11 mouse cellular contexts compared by ENCODE assay signal in genomic region chr19:41999688-42000283, GRCm38 (mm10). TPM values are rescaled to one million over a fixed set of nuclear protein-coding genes. Genes with fewer than 3 reads are reported as not detected.
DNase-seq lines count a peak whose midpoint lies in the region; ATAC-seq and TF ChIP-seq lines count a peak whose summit lies in the region.
"Had no signal": no experiment of that assay in that cellular context is flagged by ENCODE, and none has a peak within 500 bp of the region (broad histone marks: within the 10 kb centered on the region; RNA-seq: fewer than 3 reads in every experiment).

No protein-coding gene starts in this region.

- DNase-seq in hindbrain, embryonic 14.5 days (ENCODE audit: low spot score): no peak
- peak; percentile 47 for DNase-seq in lung, postnatal 0 days (ENCODE audit: low spot score)
- no peak for DNase-seq in lung, postnatal 14 days
- DNase-seq in stomach, postnatal 0 days (ENCODE audit: low spot score): no peak
- DNase-seq in MN1 (ENCODE audit: low spot score): no peak
- no peak for DNase-seq in layer of hippocampus, adult 11-12 months (ENCODE audit: low spot score)

- no peaks in the 10 kb centered on the region for H3K36me3 ChIP-seq in hindbrain, embryonic 12.5 days
- H3K36me3 ChIP-seq in hindbrain, embryonic 14.5 days (replicated peaks; ENCODE audit: control insufficient read depth, insufficient read depth): no peaks in the 10 kb centered on the region
- H3K36me3 ChIP-seq in lung, postnatal 0 days (ENCODE audit: insufficient read depth, low read length): no peaks in the 10 kb centered on the region
- H3K36me3 ChIP-seq in limb, embryonic 15.5 days: no peaks in the 10 kb centered on the region
- H3K36me3 ChIP-seq in stomach, postnatal 0 days (ENCODE audit: control insufficient read depth, insufficient read depth, low read length): no peaks in the 10 kb centered on the region
- H3K36me3 ChIP-seq: hindbrain, embryonic 13.5 days had no signal

- TF ChIP-seq EP300 in lung, postnatal 0 days (IDR thresholded peaks at IDR 0.05): no peak
- no peak for TF ChIP-seq EP300 in stomach, postnatal 0 days (optimal IDR thresholded peaks at IDR 0.05)

- peak overlapping the region; percentile 44; the same call in 1 of the 2 replicates for H3K27ac ChIP-seq in hindbrain, embryonic 12.5 days
- H3K27ac ChIP-seq in hindbrain, embryonic 14.5 days: no peak overlapping the region; the same call in 1 of the 2 replicates
- peak overlapping the region; percentile 80 for H3K27ac ChIP-seq in lung, postnatal 0 days (ENCODE audit: low read length)
- H3K27ac ChIP-seq in limb, embryonic 15.5 days: peak overlapping the region; percentile 85
- peak overlapping the region; percentile 81 for H3K27ac ChIP-seq in stomach, postnatal 0 days (replicated peaks)
- H3K27ac ChIP-seq: hindbrain, embryonic 13.5 days had no signal

- H3K27me3 ChIP-seq in hindbrain, embryonic 12.5 days: no peaks in the 10 kb centered on the region
- H3K27me3 ChIP-seq in hindbrain, embryonic 14.5 days (ENCODE audit: control insufficient read depth, insufficient read depth, low read length): no peaks in the 10 kb centered on the region
- H3K27me3 ChIP-seq in lung, postnatal 0 days (replicated peaks; ENCODE audit: insufficient read depth, low read length): no peaks in the 10 kb centered on the region
- H3K27me3 ChIP-seq in limb, embryonic 15.5 days: no peaks in the 10 kb centered on the region
- no peaks in the 10 kb centered on the region for H3K27me3 ChIP-seq in stomach, postnatal 0 days (ENCODE audit: control insufficient read depth, insufficient read depth, low read length)
- H3K27me3 ChIP-seq: CH12.LX; hindbrain, embryonic 13.5 days had no signal

- peaks cover 18% of the 10 kb centered on the region for H3K4me1 ChIP-seq in hindbrain, embryonic 12.5 days
- H3K4me1 ChIP-seq in hindbrain, embryonic 14.5 days (replicated peaks; ENCODE audit: control insufficient read depth, insufficient read depth, low read length): no peaks in the 10 kb centered on the region
- H3K4me1 ChIP-seq in lung, postnatal 0 days (ENCODE audit: insufficient read depth, low read depth, low read length): peaks cover 9% of the 10 kb centered on the region; the same call in 1 of the 2 replicates
- H3K4me1 ChIP-seq in limb, embryonic 15.5 days: peaks cover 62% of the 10 kb centered on the region
- H3K4me1 ChIP-seq in stomach, postnatal 0 days (replicated peaks; ENCODE audit: control insufficient read depth, insufficient read depth): peaks cover 7% of the 10 kb centered on the region; the same call in 1 of the 2 replicates

- H3K9ac ChIP-seq in hindbrain, embryonic 12.5 days: no peak overlapping the region
- no peak overlapping the region for H3K9ac ChIP-seq in hindbrain, embryonic 14.5 days
- no peak overlapping the region for H3K9ac ChIP-seq in lung, postnatal 0 days (replicated peaks; ENCODE audit: low read depth)
- no peak overlapping the region for H3K9ac ChIP-seq in limb, embryonic 15.5 days
- H3K9ac ChIP-seq in stomach, postnatal 0 days (ENCODE audit: low read length): no peak overlapping the region
- H3K9ac ChIP-seq: hindbrain, embryonic 13.5 days had no signal

- 88% methylated on average over 4 of the region's 4 CpGs for WGBS in hindbrain, embryonic 12.5 days
- 90% methylated on average over 4 of the region's 4 CpGs for WGBS in hindbrain, embryonic 14.5 days
- 72% methylated on average over 4 of the region's 4 CpGs for WGBS in lung, postnatal 0 days
- 72% methylated on average over 4 of the region's 4 CpGs for WGBS in limb, embryonic 15.5 days
- 89% methylated on average over 4 of the region's 4 CpGs for WGBS in stomach, postnatal 0 days

- H3K4me2 ChIP-seq in hindbrain, embryonic 12.5 days (replicated peaks): no peak overlapping the region
- H3K4me2 ChIP-seq in hindbrain, embryonic 14.5 days (replicated peaks): no peak overlapping the region
- H3K4me2 ChIP-seq in lung, postnatal 0 days (replicated peaks; ENCODE audit: low read depth, low read length): no peak overlapping the region
- H3K4me2 ChIP-seq in limb, embryonic 15.5 days: no peak overlapping the region
- no peak overlapping the region for H3K4me2 ChIP-seq in stomach, postnatal 0 days (replicated peaks; ENCODE audit: low read depth)
- H3K4me2 ChIP-seq: hindbrain, embryonic 13.5 days had no signal

- no peak overlapping the region for H3K4me3 ChIP-seq in hindbrain, embryonic 12.5 days
- H3K4me3 ChIP-seq in hindbrain, embryonic 14.5 days (replicated peaks; ENCODE audit: low read length): no peak overlapping the region
- no peak overlapping the region for H3K4me3 ChIP-seq in lung, postnatal 0 days (ENCODE audit: low read depth, low read length)
- H3K4me3 ChIP-seq in limb, embryonic 15.5 days: no peak overlapping the region
- H3K4me3 ChIP-seq in stomach, postnatal 0 days (ENCODE audit: low read depth, low read length): no peak overlapping the region
- H3K4me3 ChIP-seq: hindbrain, embryonic 13.5 days had no signal

- no peak for TF ChIP-seq CTCF in lung, postnatal 0 days (IDR thresholded peaks at IDR 0.05)
- no peak for TF ChIP-seq CTCF in stomach, postnatal 0 days (IDR thresholded peaks at IDR 0.05; ENCODE audit: low read depth)

- H3K9me3 ChIP-seq in hindbrain, embryonic 12.5 days (replicated peaks): no peaks in the 10 kb centered on the region
- no peaks in the 10 kb centered on the region for H3K9me3 ChIP-seq in hindbrain, embryonic 14.5 days (ENCODE audit: control insufficient read depth, low read length)
- H3K9me3 ChIP-seq in lung, postnatal 0 days (ENCODE audit: low read length): no peaks in the 10 kb centered on the region
- H3K9me3 ChIP-seq in limb, embryonic 15.5 days: no peaks in the 10 kb centered on the region
- no peaks in the 10 kb centered on the region for H3K9me3 ChIP-seq in stomach, postnatal 0 days (ENCODE audit: control insufficient read depth, low read length)
- H3K9me3 ChIP-seq: hindbrain, embryonic 13.5 days had no signal

- ATAC-seq in hindbrain, embryonic 12.5 days (ENCODE audit: low FRiP score): no peak
- ATAC-seq in hindbrain, embryonic 14.5 days (ENCODE audit: low FRiP score): no peak
- ATAC-seq in lung, postnatal 0 days: peak; percentile 2
- no peak for ATAC-seq in limb, embryonic 15.5 days (ENCODE audit: insufficient number of reproducible peaks, low FRiP score, low TSS enrichment, low read depth)
- no peak for ATAC-seq in stomach, postnatal 0 days (ENCODE audit: low FRiP score, low TSS enrichment)
- ATAC-seq: forebrain, embryonic 16.5 days had no signal

RNA-seq across cellular contexts. Expression of gene Ubtd1, which starts 18.2 kb away (rescaled TPM):
- 15.9 and 16.2 TPM in 2 replicates for polyA plus RNA-seq in hindbrain, embryonic 12.5 days (2016; fragmentation: Nextera tagmentation; extraction: Ambion mirVana)
- 8.6 and 9.2 TPM in 2 replicates for polyA plus RNA-seq in hindbrain, embryonic 14.5 days (2014; fragmentation: Nextera tagmentation; extraction: Ambion mirVana)
- 21.3 and 23.2 TPM in 2 replicates for polyA plus RNA-seq in lung, postnatal 0 days (2015; fragmentation: Nextera tagmentation; extraction: Ambion mirVana)
- 28.1 and 30.8 TPM in 2 replicates for polyA plus RNA-seq in limb, embryonic 15.5 days (2015; fragmentation: Nextera tagmentation; extraction: Ambion mirVana)
- 21.3 and 23.5 TPM in 2 replicates for polyA plus RNA-seq in stomach, postnatal 0 days (2015; fragmentation: Nextera tagmentation; extraction: Ambion mirVana)

RNA-seq across cellular contexts. Expression of gene Mms19, which starts 18.8 kb away (rescaled TPM):
- polyA plus RNA-seq in hindbrain, embryonic 12.5 days (2016; fragmentation: Nextera tagmentation; extraction: Ambion mirVana): 33.1 and 39.0 TPM in 2 replicates
- polyA plus RNA-seq in hindbrain, embryonic 14.5 days (2014; fragmentation: Nextera tagmentation; extraction: Ambion mirVana): 29.6 and 31.6 TPM in 2 replicates
- polyA plus RNA-seq in lung, postnatal 0 days (2015; fragmentation: Nextera tagmentation; extraction: Ambion mirVana): 12.8 and 16.5 TPM in 2 replicates
- 28.5 and 29.1 TPM in 2 replicates for polyA plus RNA-seq in limb, embryonic 15.5 days (2015; fragmentation: Nextera tagmentation; extraction: Ambion mirVana)
- polyA plus RNA-seq in stomach, postnatal 0 days (2015; fragmentation: Nextera tagmentation; extraction: Ambion mirVana): 10.2 and 11.7 TPM in 2 replicates

RNA-seq across cellular contexts. Expression of gene Ankrd2, which starts 36.0 kb away (rescaled TPM):
- not detected in 2 replicates for polyA plus RNA-seq in hindbrain, embryonic 12.5 days (2016; fragmentation: Nextera tagmentation; extraction: Ambion mirVana)
- 0.82 and 1.2 TPM in 2 replicates for polyA plus RNA-seq in hindbrain, embryonic 14.5 days (2014; fragmentation: Nextera tagmentation; extraction: Ambion mirVana)
- 0.53 and 0.62 TPM in 2 replicates for polyA plus RNA-seq in lung, postnatal 0 days (2015; fragmentation: Nextera tagmentation; extraction: Ambion mirVana)
- polyA plus RNA-seq in limb, embryonic 15.5 days (2015; fragmentation: Nextera tagmentation; extraction: Ambion mirVana): 0.72 and 3.0 TPM in 2 replicates
- 0.11 and 0.12 TPM in 2 replicates for polyA plus RNA-seq in stomach, postnatal 0 days (2015; fragmentation: Nextera tagmentation; extraction: Ambion mirVana)

RNA-seq across cellular contexts. Expression of gene Hoga1, which starts 45.6 kb away (rescaled TPM):
- 1.1 and 1.3 TPM in 2 replicates for polyA plus RNA-seq in hindbrain, embryonic 12.5 days (2016; fragmentation: Nextera tagmentation; extraction: Ambion mirVana)
- polyA plus RNA-seq in hindbrain, embryonic 14.5 days (2014; fragmentation: Nextera tagmentation; extraction: Ambion mirVana): 1.3 and 2.2 TPM in 2 replicates
- polyA plus RNA-seq in lung, postnatal 0 days (2015; fragmentation: Nextera tagmentation; extraction: Ambion mirVana): 4.9 and 6.4 TPM in 2 replicates
- polyA plus RNA-seq in limb, embryonic 15.5 days (2015; fragmentation: Nextera tagmentation; extraction: Ambion mirVana): 1.0 and 1.8 TPM in 2 replicates
- 1.6 and 1.8 TPM in 2 replicates for polyA plus RNA-seq in stomach, postnatal 0 days (2015; fragmentation: Nextera tagmentation; extraction: Ambion mirVana)

RNA-seq across cellular contexts. Expression of gene 4933411K16Rik, which starts 52.3 kb away (rescaled TPM):
- polyA plus RNA-seq in hindbrain, embryonic 12.5 days (2016; fragmentation: Nextera tagmentation; extraction: Ambion mirVana): not detected in 2 replicates
- not detected in 2 replicates for polyA plus RNA-seq in hindbrain, embryonic 14.5 days (2014; fragmentation: Nextera tagmentation; extraction: Ambion mirVana)
- 0.10 and 0.14 TPM in 2 replicates for polyA plus RNA-seq in lung, postnatal 0 days (2015; fragmentation: Nextera tagmentation; extraction: Ambion mirVana)
- not detected in 2 replicates for polyA plus RNA-seq in limb, embryonic 15.5 days (2015; fragmentation: Nextera tagmentation; extraction: Ambion mirVana)
- polyA plus RNA-seq in stomach, postnatal 0 days (2015; fragmentation: Nextera tagmentation; extraction: Ambion mirVana): not detected in 2 replicates
- polyA plus RNA-seq: forebrain, embryonic 16.5 days; hindbrain, embryonic 13.5 days had no signal
